Mouse (Mus musculus) midbrain, embryonic 16.5 days (tissue): ENCODE data around the gene Dpp9. TPM values are rescaled to one million over a fixed set of nuclear protein-coding genes. Genes with fewer than 3 reads are reported as not detected.
A peak's percentile ranks its signal among the peaks of the same experiment; 100 is the strongest.

Source experiments
- ATAC-seq: fragments of 200-750 bp; cut with Nextera tagmentation; 2 replicates; pipeline ENCODE4 v1.8.0; 2017; ENCODE audit warnings: moderate TSS enrichment
- H3K27ac ChIP-seq: fragments of 300-500 bp; sonication (generic); 2 replicates; pipeline ENCODE4 v1.5.1; 2014; ENCODE audit warnings: mild to moderate bottlenecking, low read length, mixed read lengths
- H3K27me3 ChIP-seq: fragments of 300-500 bp; sonication (generic); 2 replicates; pipeline ENCODE4 v1.6.1; 2014; ENCODE audit warnings: low read depth, low read length, mixed read lengths; ENCODE audit not compliant: control insufficient read depth, insufficient read depth
- H3K36me3 ChIP-seq: fragments of 300-500 bp; sonication (generic); 2 replicates; pipeline ENCODE4 v1.6.1; 2014; ENCODE audit warnings: mild to moderate bottlenecking, low read length, moderate library complexity, mixed read lengths; ENCODE audit not compliant: control insufficient read depth, insufficient read depth
- H3K4me1 ChIP-seq: fragments of 300-500 bp; sonication (generic); 2 replicates; pipeline ENCODE4 v1.6.1; 2014; ENCODE audit warnings: mild to moderate bottlenecking, low read length, mixed read lengths; ENCODE audit not compliant: control insufficient read depth, insufficient read depth
- H3K4me2 ChIP-seq: fragments of 300-500 bp; sonication (generic); 2 replicates; pipeline ENCODE4 v1.6.1; 2014; ENCODE audit warnings: mild to moderate bottlenecking, low read length, mixed read lengths
- H3K4me3 ChIP-seq: fragments of 300-500 bp; sonication (generic); 2 replicates; pipeline ENCODE4 v1.5.1; 2014; ENCODE audit warnings: low read depth, mild to moderate bottlenecking, low read length, moderate library complexity, mixed read lengths
- H3K9ac ChIP-seq: fragments of 300-500 bp; sonication (generic); 2 replicates; pipeline ENCODE4 v1.6.1; 2014; ENCODE audit warnings: low read depth, low read length, mixed read lengths
- H3K9me3 ChIP-seq: fragments of 300-500 bp; sonication (generic); replicated peaks from 2 replicates; pipeline ENCODE4 v1.6.1; 2014; ENCODE audit warnings: mild to moderate bottlenecking, low read length, mixed read lengths; ENCODE audit not compliant: control insufficient read depth, poor library complexity, severe bottlenecking
- WGBS: fragments of 180-500 bp; shearing (Covaris S2); extraction: QIAGEN DNeasy Blood & Tissue Kit; methylation state at CpG from one replicate; pipeline ENCODE4 v1.1.7; 2014; 5-methylcytosine and 5-hydroxymethylcytosine counted together
- polyA plus RNA-seq: library from polyadenylated mRNA; unstranded; fragments of >200 nt; fragmentation: Nextera tagmentation; extraction: Ambion mirVana; gene quantifications from 2 replicates; pipeline ENCODE4 v1.2.1, GENCODE M21; 2015

The Dpp9 gene
- polyA plus RNA-seq, 1 experiment from 2014 or later, result 24.2 TPM

DNA sequence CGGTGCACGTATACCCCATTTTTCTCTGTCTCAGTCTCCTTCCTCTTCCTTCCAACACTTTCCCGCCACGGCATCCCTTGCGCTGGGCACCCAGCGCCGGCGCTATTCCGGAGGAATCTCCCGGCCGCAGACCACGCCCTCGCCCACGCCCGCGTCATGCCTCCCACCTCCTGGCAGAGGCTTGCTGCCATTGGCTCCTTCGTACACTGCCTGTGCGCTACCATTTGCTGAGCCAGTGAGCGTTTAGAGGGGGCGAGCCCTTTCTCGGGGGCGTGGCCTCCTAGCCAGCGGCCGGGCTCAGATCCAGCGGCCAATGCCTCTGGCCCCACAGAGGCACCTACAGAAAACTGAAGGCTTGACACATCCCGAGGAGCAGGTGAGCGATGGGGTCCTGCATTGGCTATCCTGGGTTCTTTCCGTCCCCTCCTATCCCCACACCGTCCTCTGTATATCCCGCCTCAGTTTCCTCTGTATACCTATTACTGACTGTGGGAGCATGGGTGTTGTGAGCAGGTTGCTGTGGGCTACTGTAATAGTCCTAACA, 56.4 kb downstream of the Dpp9 start, which contains the start of gene Tnfaip8l1:
Gene Tnfaip8l1, plus strand, starts transcription at position 247 of the 544 bp plus-strand sequence.
- ATAC-seq, result peak; percentile 98
- peaks cover 8% of the 10 kb centered on the region for H3K27me3 ChIP-seq
- peak within 1 kb of the TSS; percentile 85 for H3K4me2 ChIP-seq
- peak within 1 kb of the TSS; percentile 45 for H3K4me3 ChIP-seq
- no peaks in the 10 kb centered on the region for H3K36me3 ChIP-seq
- no peaks in the 10 kb centered on the region for H3K9me3 ChIP-seq
- peaks cover 13% of the 10 kb centered on the region for H3K4me1 ChIP-seq
- H3K27ac ChIP-seq, result no peak within 1 kb of the TSS
- peak within 1 kb of the TSS; percentile 71 for H3K9ac ChIP-seq
- WGBS, result under 1% methylated on average over 30 of the region's 30 CpGs

DNA sequence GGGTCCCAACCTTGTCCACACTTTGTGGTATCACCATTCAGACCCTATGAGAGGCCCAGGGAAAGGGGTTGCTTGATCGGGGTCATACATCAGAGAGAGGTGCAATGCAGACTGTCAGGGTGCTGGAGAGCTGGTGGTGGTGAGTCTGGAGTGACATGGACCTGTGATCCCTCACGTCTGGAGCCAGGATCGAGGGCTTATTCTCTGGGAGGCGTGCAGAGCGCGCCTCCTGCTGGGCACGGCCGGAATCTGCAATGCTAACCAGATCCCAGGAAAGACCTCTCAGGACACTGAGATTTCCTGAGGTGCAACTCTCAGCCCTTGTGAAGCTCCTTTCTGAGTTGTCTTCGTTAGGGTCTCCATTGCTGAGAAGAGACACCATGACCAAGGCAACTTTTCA, 59.0 kb downstream of the Dpp9 start:
- Histone ChIP-seq H3K9me3 (no peaks in the 10 kb centered on the region), H3K27ac (no peak overlapping the region), H3K36me3 (no peaks in the 10 kb centered on the region), H3K9ac (no peak overlapping the region), H3K4me1 (peaks cover 11% of the 10 kb centered on the region), H3K4me2 (no peak overlapping the region), H3K4me3 (no peak overlapping the region), H3K27me3 (peaks cover 11% of the 10 kb centered on the region)
- no peak for ATAC-seq
- 2% methylated on average over 9 of the region's 9 CpGs for WGBS

DNA sequence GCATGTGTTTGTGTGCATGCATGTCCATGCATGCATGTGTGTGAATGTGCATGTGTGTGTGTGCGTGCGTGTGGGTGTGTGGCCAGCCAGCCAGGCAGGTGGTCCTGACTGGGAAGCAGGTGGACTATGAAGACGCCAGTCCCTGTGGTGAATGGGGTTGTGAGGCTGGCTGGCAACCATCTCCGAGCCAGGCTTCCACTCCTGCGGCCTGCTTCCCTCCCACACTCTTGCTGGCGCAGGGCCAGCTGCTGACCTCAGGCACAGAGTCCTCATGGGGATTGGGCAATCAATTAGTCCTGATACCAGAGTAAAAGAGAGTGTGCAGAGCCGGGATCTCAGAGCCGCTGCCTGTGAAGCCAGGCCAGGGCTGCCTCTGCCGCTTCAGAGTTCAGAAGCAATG, 65.1 kb downstream of the Dpp9 start:
- WGBS, result 21% methylated on average over 9 of the region's 9 CpGs
- Histone ChIP-seq H3K27me3 (peaks cover 7% of the 10 kb centered on the region), H3K27ac (no peak overlapping the region), H3K9me3 (no peaks in the 10 kb centered on the region), H3K9ac (no peak overlapping the region), H3K4me3 (no peak overlapping the region), H3K4me2 (no peak overlapping the region), H3K4me1 (peaks cover 8% of the 10 kb centered on the region), H3K36me3 (no peaks in the 10 kb centered on the region)
- ATAC-seq, result no peak

DNA sequence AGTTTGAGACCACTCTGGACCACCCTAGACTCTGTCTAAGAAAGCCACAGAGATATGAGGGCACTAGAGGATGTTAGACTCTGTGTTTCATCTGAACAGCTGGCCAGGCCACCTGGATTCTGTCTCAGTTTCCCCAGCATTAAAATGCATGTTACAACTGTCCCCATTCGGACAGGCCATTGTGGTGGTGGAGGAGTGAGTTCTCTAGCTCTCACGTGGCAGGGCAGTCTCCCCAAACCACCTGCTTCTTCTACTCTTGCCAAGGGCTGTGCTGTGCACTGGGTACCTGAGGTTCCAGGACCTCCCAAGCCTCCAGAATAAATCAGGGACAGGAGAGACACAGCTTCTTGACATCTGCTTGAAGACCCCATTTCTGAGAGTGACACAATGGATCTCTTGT, 68.8 kb downstream of the Dpp9 start:
- ATAC-seq, result no peak
- no peak overlapping the region for H3K4me3 ChIP-seq
- H3K27me3 ChIP-seq, result no peaks in the 10 kb centered on the region; the same call in 1 of the 2 replicates
- no peak overlapping the region for H3K27ac ChIP-seq
- H3K9me3 ChIP-seq, result no peaks in the 10 kb centered on the region
- H3K9ac ChIP-seq, result no peak overlapping the region
- H3K4me2 ChIP-seq, result no peak overlapping the region
- H3K36me3 ChIP-seq, result no peaks in the 10 kb centered on the region
- peaks cover 11% of the 10 kb centered on the region for H3K4me1 ChIP-seq
- 37% methylated on average over 2 of the region's 2 CpGs for WGBS

DNA sequence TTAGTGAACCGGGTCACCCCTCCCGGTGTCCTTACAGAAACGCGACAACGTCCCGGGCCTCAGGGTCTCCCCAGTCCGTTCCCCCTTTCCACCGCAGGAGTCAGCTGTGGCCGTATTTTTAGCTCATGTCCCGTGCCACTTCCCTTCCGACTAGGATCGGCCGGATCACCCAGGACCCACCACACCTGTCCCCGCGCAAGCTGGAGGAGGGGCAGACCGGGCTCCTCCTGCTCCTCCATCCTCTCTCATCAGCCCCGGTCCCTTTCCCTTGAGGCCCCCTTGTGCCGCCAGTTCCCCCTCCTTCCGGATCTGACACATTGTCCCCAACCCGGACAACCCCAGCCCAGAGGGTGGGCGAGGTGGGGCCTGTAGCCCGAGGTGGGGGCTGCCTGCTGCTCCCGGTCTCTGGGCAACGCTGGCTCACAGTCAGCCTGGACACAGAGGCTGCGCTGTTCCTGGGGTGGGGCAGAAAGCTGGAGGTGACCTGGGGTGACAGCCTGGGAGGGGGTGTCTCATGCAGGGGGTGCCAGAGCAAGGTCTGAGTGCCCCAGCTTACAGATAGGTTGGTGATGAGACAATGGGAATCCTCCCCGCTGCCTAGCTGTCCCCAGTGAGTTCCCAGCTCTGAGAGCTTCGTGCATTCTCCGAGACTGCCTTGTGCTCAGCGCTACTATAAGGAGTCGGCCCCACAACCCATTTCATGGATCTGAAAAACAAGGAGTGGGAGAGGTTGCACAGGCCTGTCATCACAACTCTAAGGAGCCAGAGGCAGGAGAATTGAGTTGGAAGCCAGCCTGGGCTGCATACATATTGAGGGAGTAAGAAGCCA, 69.7 kb downstream of the Dpp9 start:
- Histone ChIP-seq H3K27me3 (no peaks in the 10 kb centered on the region; the same call in 1 of the 2 replicates), H3K36me3 (no peaks in the 10 kb centered on the region), H3K4me3 (peak overlapping the region; percentile 40), H3K4me2 (peak overlapping the region; percentile 85), H3K27ac (no peak overlapping the region), H3K9ac (peak overlapping the region; percentile 71), H3K4me1 (peaks cover 11% of the 10 kb centered on the region), H3K9me3 (no peaks in the 10 kb centered on the region)
- under 1% methylated on average over 30 of the region's 30 CpGs for WGBS
- peak; percentile 44 for ATAC-seq

DNA sequence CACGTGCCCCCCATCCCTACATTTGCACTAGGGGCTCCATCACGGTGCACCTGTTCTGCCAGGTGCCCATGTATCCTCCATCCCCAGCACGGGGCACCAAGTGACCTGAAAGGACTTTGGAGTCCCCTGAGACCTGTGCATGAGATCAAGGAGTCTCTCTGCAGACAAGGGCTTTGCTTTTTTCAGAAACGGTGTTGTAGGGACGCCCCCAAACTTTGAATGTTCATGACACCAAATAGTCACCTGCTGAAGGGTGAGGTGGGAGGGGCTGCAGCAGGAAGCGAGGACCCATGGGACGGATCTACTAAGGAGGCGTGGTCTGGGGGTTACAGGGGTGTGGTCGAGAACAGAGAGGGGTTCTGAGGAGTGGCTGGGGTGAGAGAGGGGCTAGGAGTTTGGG, 70.4 kb downstream of the Dpp9 start:
- 18% methylated on average over 9 of the region's 9 CpGs for WGBS
- Histone ChIP-seq H3K27ac (no peak overlapping the region), H3K9me3 (no peaks in the 10 kb centered on the region), H3K27me3 (no peaks in the 10 kb centered on the region; the same call in 1 of the 2 replicates), H3K36me3 (no peaks in the 10 kb centered on the region), H3K4me1 (peaks cover 11% of the 10 kb centered on the region), H3K4me3 (peak overlapping the region; percentile 40; the same call in 1 of the 2 replicates), H3K4me2 (peak overlapping the region; percentile 85), H3K9ac (peak overlapping the region; percentile 71; the same call in 1 of the 2 replicates)
- ATAC-seq, result 0 out of 2 replicates have a peak, but pooled peaks have one; percentile 3

DNA sequence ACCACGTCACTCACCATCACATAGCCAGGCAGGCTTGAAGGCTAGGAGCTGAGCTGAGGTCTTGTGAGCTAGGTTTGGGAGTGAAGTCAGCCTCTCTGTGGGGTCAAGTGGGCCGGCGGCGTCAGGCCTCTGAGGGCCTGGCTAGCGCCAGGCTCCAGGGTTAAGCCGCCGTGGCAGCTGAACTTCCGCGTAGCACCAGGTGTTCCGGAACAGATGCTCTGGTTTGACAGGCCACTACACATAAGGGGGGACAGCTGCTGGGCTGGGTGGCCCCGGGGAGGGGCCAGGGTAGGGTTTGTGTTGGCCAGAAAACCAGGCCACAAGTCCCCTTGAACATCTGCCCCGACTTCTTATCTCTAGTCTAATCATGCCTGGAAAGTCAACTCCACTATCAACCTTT, 71.3 kb downstream of the Dpp9 start:
- WGBS, result 59% methylated on average over 12 of the region's 12 CpGs
- no peaks in the 10 kb centered on the region for H3K9me3 ChIP-seq
- no peak overlapping the region for H3K4me3 ChIP-seq
- ATAC-seq, result no peak
- H3K36me3 ChIP-seq, result no peaks in the 10 kb centered on the region
- H3K4me1 ChIP-seq, result peaks cover 12% of the 10 kb centered on the region
- H3K9ac ChIP-seq, result no peak overlapping the region
- no peak overlapping the region for H3K4me2 ChIP-seq
- no peak overlapping the region for H3K27ac ChIP-seq
- no peaks in the 10 kb centered on the region; the same call in 1 of the 2 replicates for H3K27me3 ChIP-seq

DNA sequence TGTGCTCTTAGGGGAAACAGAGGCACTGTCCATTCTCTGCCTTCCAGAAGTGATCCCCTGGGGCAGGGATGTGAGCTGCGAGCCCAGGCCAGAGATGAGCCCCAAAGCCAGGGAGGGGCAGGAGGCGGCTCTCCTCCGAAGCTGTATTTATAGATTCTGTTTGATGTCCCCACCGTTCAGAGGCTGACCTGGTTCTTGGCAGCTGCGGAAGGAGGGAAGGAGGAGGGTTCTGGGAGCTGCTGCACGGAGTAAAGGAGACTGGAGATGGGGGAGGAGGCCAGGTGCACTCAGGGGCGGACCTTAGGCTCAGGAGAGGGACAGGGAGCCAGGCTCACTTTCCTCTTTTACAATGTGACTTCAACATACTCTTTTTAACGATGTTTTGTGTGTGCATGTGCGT, 72.6 kb downstream of the Dpp9 start:
- WGBS, result 18% methylated on average over 9 of the region's 9 CpGs
- no peak overlapping the region for H3K9ac ChIP-seq
- no peaks in the 10 kb centered on the region; the same call in 1 of the 2 replicates for H3K27me3 ChIP-seq
- 0 out of 2 replicates have a peak overlapping the region, but pooled peaks have one; percentile 19 for H3K27ac ChIP-seq
- H3K36me3 ChIP-seq, result no peaks in the 10 kb centered on the region
- no peaks in the 10 kb centered on the region for H3K9me3 ChIP-seq
- H3K4me3 ChIP-seq, result no peak overlapping the region
- ATAC-seq, result no peak
- peaks cover 21% of the 10 kb centered on the region for H3K4me1 ChIP-seq
- H3K4me2 ChIP-seq, result no peak overlapping the region

DNA sequence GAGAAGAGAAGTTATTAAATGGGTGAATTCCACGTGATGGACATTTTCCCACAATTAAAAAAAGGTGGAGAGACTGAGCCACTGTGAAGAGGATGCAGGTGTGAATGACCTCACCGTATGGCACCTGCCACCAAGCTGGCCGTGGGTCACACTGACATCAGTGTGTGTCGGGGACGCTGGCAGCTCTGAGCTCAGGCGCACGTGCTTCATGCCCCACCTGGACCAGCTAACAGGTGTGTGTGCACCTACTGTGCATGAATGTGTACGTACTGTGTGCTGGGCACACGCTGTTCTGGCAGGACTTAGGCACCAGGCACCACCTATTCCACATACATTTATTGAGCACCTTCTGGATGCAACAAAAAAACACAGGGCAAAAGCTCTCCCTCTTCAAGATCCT, 74.2 kb downstream of the Dpp9 start:
- H3K27me3 ChIP-seq, result no peaks in the 10 kb centered on the region
- 80% methylated on average over 9 of the region's 9 CpGs for WGBS
- no peak for ATAC-seq
- H3K4me2 ChIP-seq, result no peak overlapping the region
- peaks cover 27% of the 10 kb centered on the region for H3K4me1 ChIP-seq
- no peak overlapping the region for H3K27ac ChIP-seq
- H3K36me3 ChIP-seq, result no peaks in the 10 kb centered on the region
- H3K4me3 ChIP-seq, result no peak overlapping the region
- no peak overlapping the region for H3K9ac ChIP-seq
- H3K9me3 ChIP-seq, result no peaks in the 10 kb centered on the region
